Mouse (Mus musculus): ENCODE measurements at regions not wholly inside any gene's neighbourhood (a gene's known extent, or its start where the extent isn't known, plus 50 kb on each side); places are given as distances from the start of the nearest gene placed in this dataset.

GRCm38 (mm10) chr15:94049638-94050273 lies 415.5 kb downstream of the Adamts20 start:
- no peak for DNase-seq (ENCODE audit: low spot score in 2 of 2)

- DNase-seq (ENCODE audit: low spot score in 2 of 2): peak; percentile 8 to 43
These were observed 419.0 kb downstream of the Adamts20 start for GRCm38 (mm10) chr15:94046186-94046585.

- peak; percentile 47 to 52 for DNase-seq (ENCODE audit: low spot score in 2 of 2)
These were observed 420.0 kb downstream of the Adamts20 start for GRCm38 (mm10) chr15:94045131-94045756.

GRCm38 (mm10) chr15:94032957-94033356 lies 432.3 kb downstream of the Adamts20 start:
- DNase-seq (ENCODE audit: low spot score in 2 of 2): peak in 1 of 2 experiments; percentile 10

DNA sequence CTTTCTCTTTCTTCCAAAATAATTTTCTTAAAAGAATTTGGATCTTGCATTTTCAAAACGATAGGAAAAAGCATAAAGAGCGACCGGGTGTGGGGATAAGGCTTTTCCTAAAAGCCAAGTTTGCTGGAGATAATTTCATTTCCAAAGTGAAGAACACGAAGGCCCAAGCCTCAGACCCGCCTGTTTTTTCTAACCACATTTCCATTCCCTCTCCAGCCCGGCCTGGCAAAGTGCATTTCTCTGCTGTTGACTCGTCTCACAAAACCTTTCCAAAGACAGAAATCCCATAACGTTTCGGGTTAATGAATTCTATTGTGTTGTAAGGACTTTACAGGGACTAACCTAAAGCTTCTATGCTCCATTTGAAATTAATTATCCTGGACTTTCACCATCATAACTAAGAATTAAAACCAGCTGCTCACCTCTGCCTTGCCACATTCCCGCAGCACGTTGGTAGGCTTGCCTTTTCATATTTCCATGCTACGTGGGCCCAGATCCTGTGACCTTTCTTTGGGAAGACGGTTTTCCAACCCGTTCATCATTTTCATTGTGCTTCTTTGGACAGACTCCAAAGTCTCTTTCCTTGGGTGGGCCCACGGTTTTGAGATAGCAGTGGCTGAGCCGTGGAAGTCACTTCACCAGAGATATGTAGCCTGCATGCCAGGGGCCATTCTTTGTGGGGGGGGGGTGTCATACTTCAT lies 430.5 kb upstream of the Prickle1 start:
- no peak for DNase-seq (ENCODE audit: low spot score in 2 of 2)

- no peak for DNase-seq (ENCODE audit: low spot score in 2 of 2)
These were observed 429.7 kb upstream of the Prickle1 start for GRCm38 (mm10) chr15:94025239-94025971.

DNA sequence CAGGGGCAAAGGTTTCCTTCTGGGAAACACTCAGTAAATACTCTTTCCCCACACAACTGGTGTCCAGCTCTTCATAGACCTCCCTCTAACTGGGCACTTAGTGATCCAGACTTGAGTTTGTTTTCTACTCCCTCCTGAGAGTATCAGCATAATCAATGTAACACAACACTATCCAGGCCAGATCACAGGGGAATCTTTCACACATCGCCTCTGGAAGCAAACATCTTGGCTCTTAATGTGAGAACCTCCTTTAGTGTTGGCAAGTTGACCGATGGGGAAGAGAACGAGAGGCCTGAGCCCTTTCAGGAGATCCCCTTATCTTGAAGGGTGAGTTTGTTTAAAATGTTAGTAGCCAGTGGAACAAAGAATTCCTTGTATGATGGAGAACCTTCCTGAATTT lies 429.1 kb upstream of the Prickle1 start:
- no peak for DNase-seq (ENCODE audit: low spot score in 2 of 2)

DNA sequence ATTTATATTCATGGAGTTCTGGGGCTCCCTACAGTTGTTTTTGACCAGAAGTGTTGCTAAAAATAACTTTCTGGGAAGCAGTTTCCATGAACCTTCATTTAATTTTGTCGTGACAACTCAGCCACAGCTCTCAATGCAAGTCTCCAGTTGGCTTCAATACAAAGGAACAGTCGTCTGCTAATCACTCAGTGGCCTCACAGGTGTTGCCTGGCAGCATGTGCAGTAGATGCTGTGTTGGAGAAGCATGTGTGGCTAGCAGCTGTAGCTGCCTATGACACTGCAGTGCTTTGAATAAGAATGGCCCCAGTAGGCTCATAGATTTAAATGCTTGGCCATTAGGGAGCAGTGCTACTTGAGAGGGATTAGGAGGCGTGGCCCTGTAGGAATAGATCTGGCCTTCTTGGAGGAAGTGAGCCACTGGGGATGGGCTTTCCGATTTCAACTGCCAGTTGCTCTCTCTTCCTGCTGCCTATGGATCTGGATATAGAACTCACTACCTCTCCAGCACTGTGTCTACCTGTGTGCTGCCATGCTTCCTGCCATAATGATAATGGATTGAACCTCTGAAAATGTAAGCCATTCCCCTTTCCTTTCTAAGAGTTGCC lies 428.5 kb upstream of the Prickle1 start:
- DNase-seq (ENCODE audit: low spot score in 2 of 2): no peak

- no peak for DNase-seq (ENCODE audit: low spot score in 2 of 2)
These were observed 427.8 kb upstream of the Prickle1 start for GRCm38 (mm10) chr15:94023501-94023900.

GRCm38 (mm10) chr15:94017814-94018213 lies 422.1 kb upstream of the Prickle1 start:
- peak; percentile 24 to 45 for DNase-seq (ENCODE audit: low spot score in 2 of 2)

DNA sequence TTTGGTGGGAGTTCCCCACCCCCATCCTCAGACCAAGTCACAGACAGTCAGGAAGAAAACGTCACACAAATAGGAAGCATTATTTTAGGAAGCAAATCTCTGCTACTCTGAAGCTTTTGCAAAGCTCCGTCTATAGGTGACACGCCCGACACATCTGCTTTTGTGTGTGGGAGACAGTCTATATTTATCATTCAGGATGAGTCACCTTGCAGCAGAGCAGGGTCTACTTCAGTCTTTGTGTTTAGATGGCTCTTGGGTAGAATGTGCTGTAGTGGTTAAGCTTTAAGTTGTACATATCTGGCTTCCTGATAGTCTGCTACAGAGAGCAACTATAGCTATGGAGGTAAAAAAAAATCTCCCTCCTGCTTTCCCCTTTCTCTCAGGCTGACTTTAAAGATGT lies 415.8 kb upstream of the Prickle1 start:
- DNase-seq (ENCODE audit: low spot score in 2 of 2): peak; percentile 37 to 56

DNA sequence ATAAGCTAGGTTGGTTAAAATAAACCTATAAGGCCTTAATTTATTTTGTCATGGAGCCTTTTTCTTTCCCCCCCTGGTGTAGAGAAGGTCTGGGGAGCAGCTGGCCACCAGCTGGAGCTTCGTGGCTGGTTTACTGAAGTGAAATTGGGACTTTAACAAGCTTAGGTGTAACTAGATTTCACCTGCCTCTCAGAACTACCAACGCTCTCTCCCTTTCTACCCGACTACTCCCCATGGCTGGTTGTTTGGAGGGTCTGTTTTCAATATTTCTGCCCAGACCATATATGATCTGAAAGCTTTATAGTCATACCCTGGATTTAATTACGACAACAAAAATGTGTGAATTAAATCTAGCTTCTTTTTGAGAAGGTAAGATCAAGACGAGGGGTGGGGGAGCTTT lies 410.4 kb upstream of the Prickle1 start:
- DNase-seq (ENCODE audit: low spot score in 2 of 2): no peak

DNA sequence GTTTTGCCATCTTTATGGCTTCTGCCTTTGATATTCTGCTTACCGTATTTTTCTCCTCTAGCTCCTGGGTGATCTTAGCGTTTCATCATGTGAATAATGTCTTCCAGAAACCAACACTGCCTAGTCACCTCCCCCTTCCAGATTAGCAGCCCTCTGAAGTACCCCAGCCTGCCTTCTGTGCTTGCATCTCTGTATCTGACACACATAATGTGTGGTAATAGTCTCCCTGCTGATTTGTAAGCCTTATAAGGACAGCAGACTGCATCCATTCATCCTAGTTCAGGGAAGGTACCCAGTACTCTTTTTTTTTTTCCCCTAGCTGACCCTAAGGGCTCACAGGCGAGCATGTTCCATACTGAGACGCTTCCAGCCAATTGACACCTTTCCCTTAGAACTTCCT lies 409.2 kb upstream of the Prickle1 start:
- DNase-seq (ENCODE audit: low spot score in 2 of 2): no peak

GRCm38 (mm10) chr15:94003145-94003544 lies 407.5 kb upstream of the Prickle1 start:
- DNase-seq (ENCODE audit: low spot score in 2 of 2): no peak

- DNase-seq (ENCODE audit: low spot score in 2 of 2): no peak
These were observed 398.9 kb upstream of the Prickle1 start for GRCm38 (mm10) chr15:93994542-93994941.

GRCm38 (mm10) chr15:93990139-93990538 lies 394.4 kb upstream of the Prickle1 start:
- no peak for DNase-seq (ENCODE audit: low spot score in 2 of 2)

GRCm38 (mm10) chr15:93988367-93988766 lies 392.7 kb upstream of the Prickle1 start:
- no peak for DNase-seq (ENCODE audit: low spot score in 2 of 2)

DNA sequence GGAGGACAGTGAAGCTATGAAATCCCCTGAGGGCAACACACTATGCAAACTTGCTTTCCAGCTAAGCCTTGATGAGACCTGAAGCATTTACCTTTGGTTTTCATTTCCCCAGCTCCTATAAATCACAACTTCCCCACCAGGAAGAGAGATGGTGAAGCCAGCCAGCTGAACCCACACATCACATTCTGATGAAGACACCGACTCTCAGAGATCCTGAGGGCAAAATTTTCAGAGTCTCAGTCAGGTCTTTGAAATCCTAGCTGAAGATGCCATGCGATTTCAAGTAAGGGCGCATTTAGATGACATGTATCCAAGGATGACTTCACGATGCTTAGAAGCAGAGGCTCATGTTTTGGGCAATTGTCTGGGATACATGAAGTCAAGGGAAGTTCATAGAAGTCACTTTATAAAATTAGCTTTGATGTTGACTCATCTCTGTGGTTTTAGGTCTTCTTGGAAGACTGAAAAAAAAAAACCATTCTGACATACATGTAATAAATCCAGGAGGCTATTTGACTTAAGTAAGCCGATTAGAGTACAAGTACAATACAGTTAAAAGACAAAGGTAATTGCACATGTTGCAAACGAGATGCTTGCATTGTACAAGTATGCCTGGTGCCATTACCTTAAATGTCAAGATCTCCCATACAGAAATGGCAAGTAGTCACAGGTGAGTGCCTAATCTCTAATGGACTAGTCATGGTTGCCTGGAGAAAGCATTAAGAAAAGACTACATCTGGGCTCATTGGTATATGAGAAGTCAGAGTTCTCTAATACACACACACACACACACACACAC lies 391.1 kb upstream of the Prickle1 start:
- DNase-seq (ENCODE audit: low spot score in 2 of 2): no peak

DNA sequence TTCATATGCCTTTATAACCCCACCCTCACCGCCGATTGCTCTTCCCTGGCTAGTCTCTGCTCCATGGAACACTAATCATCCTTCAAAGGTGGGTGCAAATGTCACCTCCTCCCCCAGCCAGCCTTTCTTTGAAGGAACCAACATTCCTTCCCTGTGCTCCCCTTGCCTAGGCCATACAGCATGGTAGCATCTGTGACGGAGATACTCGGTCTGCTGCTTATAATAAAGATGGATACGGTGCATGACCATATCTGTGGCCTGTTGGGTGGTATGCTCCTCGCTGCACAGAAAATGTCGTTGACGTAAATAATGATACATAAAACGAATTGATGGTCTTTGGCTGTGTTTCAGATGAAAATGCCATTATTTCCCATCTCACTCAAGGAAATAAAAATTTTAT lies 386.4 kb upstream of the Prickle1 start:
- DNase-seq (ENCODE audit: low spot score in 2 of 2): no peak

GRCm38 (mm10) chr15:93977494-93977893 lies 381.8 kb upstream of the Prickle1 start:
- no peak for DNase-seq (ENCODE audit: low spot score in 2 of 2)

DNA sequence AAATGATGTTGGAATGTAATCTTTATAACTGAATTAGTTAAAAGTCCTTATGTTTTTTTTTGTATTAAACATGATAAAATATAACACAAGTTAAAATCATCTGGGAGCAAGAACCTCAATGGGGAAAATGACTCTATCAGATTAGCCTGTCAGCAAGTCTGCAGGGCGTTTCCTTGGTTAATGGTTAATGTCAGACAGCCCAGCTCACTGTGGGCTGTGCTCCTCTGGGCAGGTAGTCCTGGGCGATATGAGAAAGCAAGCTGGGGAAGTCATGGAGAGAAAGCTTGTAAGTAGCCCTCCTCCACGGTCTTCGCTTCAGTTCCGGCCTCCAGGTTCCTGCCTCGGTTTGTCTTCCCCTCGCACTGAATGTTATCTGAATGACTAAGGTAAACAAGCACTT lies 379.0 kb upstream of the Prickle1 start:
- DNase-seq (ENCODE audit: low spot score in 2 of 2): no peak

Data from right cerebral cortex, adult 2 months (tissue).